Mouse (Mus musculus): ENCODE measurements around the gene Cox10. TPM values are rescaled to one million over a fixed set of nuclear protein-coding genes. Genes with fewer than 3 reads are reported as not detected.

Cox10 gene
- polyA plus RNA-seq, 1 experiment from 2014 or later = 7.0 TPM

GRCm38 (mm10) chr11:64035709-64036108 is 43.6 kb downstream of the Cox10 start:
- H3K79me2 ChIP-seq (ENCODE audit: inconsistent target) = no peaks in the 10 kb centered on the region
- no peak overlapping the region for H3K4me3 ChIP-seq (ENCODE audit: inconsistent target)
- H3K36me3 ChIP-seq (ENCODE audit: inconsistent target) = no peaks in the 10 kb centered on the region
- no peak overlapping the region for H3K27ac ChIP-seq
- 99% methylated on average over 4 of the region's 4 CpGs for WGBS (ENCODE audit: missing documents)

DNA sequence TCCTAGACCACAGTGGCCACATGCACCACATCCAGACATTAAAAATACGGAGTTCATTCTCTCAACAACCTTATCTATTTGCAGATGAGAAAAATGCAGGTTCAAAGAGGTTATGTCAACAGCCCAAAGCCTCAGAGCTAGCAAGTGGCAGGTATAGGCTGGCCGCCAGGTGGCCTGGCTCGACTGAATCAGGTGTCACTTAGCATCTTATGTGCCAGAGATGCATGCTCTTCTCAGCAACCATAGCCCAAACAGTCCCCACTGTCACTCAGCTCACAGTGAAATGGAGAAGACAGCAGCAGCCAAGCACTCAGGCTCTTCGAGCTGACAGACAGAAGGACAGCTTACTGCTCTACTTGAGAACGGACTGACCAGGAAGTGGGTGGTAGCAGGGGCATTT is 44.6 kb downstream of the Cox10 start:
- Histone ChIP-seq H3K27ac (no peak overlapping the region), H3K4me3 (ENCODE audit: inconsistent target) (no peak overlapping the region), H3K36me3 (ENCODE audit: inconsistent target) (no peaks in the 10 kb centered on the region), H3K79me2 (ENCODE audit: inconsistent target) (no peaks in the 10 kb centered on the region)
- 91% methylated on average over 5 of the region's 5 CpGs for WGBS (ENCODE audit: missing documents)

GRCm38 (mm10) chr11:64027423-64027822 is 51.8 kb downstream of the Cox10 start:
- H3K79me2 ChIP-seq (ENCODE audit: inconsistent target) = no peaks in the 10 kb centered on the region
- no peaks in the 10 kb centered on the region for H3K36me3 ChIP-seq (ENCODE audit: inconsistent target)
- 96% methylated on average over 8 of the region's 8 CpGs for WGBS (ENCODE audit: missing documents)

GRCm38 (mm10) chr11:64025843-64026242 is 53.4 kb downstream of the Cox10 start:
- no peaks in the 10 kb centered on the region for H3K36me3 ChIP-seq (ENCODE audit: inconsistent target)
- 94% methylated on average over 4 of the region's 4 CpGs for WGBS (ENCODE audit: missing documents)
- no peaks in the 10 kb centered on the region for H3K79me2 ChIP-seq (ENCODE audit: inconsistent target)
- no peak overlapping the region for H3K4me3 ChIP-seq (ENCODE audit: inconsistent target)
- H3K27ac ChIP-seq = no peak overlapping the region

More at GRCm38 (mm10) chr11:64027423-64027822, 51.8 kb downstream of the Cox10 start:
- Histone ChIP-seq H3K27ac (no peak overlapping the region), H3K4me3 (ENCODE audit: inconsistent target) (no peak overlapping the region)

DNA sequence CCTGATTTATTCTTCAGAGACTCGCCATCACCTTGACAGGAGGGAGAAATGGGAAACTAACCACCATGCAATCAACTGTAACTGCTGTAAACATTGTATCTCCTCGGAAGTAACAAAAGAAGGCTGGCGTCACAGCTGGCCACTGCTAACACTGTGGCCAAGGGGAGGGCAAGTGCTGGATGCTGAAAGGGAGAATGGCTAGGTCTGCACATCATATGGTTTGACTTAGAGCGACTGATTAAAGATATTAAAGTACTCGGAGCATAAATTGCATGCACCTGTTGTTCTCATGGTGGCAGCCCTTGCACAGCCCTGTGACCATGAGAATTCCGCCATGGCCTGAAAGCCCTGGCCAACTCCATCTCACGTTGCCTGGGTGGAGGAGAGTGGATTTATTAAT is 54.7 kb downstream of the Cox10 start:
- WGBS (ENCODE audit: missing documents) = 91% methylated on average over 7 of the region's 7 CpGs
- no peaks in the 10 kb centered on the region for H3K36me3 ChIP-seq (ENCODE audit: inconsistent target)
- no peak overlapping the region for H3K4me3 ChIP-seq (ENCODE audit: inconsistent target)
- H3K27ac ChIP-seq = no peak overlapping the region
- H3K79me2 ChIP-seq (ENCODE audit: inconsistent target) = no peaks in the 10 kb centered on the region

DNA sequence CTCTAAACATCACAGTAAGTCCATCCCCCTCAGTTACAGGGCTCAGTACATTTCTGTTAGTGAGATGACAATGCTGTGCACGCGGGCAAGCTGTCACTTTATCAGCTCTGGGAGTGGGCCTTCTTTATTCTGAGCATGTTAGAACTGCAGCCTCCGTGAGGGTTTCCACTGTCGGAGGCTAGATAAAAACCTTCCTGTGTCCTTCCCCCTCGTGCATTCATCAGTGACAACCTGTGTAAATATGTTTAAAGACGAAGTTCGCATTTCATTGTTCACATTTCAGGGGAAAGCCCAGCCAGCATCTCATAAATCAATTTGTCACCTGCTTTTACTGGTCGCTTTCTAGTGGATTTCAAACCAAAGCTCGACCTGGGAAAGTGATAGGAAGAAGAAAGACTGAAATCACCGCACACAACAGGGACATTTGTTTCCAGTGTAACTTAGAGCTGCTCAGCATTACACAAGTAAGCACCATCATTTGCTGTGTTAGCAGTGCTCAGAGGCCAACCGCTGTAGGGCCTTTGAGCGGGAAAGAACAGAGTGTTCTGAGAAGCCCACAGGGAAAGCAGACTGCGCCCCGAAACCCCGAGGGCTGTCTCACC is 55.8 kb downstream of the Cox10 start:
- Histone ChIP-seq H3K4me3 (ENCODE audit: inconsistent target) (no peak overlapping the region), H3K27ac (no peak overlapping the region), H3K79me2 (ENCODE audit: inconsistent target) (no peaks in the 10 kb centered on the region), H3K36me3 (ENCODE audit: inconsistent target) (no peaks in the 10 kb centered on the region)
- 89% methylated on average over 15 of the region's 15 CpGs for WGBS (ENCODE audit: missing documents)

DNA sequence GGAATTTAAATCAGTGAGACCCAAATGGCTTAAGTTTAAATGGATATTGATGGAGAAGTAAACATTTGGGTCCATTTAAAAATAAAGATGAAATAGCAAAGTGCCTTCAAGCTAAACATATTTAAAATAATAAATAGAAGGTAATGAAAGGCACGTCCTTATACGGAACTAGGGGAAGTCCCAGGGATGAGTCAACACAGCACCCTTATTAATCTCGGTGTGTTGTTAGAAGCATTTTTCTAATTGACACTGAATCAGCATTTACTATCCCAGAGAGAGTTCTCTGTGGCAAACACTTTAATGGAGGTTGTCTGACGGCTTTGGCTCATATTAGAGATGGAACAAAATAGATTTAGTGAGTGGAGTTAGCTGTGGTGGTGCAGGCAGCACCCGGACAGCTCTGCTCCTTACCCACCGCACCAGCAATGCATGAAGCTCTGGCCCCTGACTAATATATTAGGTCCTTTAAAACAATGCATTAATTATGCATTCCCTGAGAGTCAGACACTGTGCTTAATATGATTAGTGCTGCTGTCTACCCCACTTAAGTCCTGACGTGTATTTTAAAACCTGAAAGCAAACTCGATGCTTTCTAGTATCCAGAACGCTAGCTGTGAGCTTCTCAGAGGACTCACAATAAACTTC is 56.7 kb downstream of the Cox10 start:
- Histone ChIP-seq H3K79me2 (ENCODE audit: inconsistent target) (no peaks in the 10 kb centered on the region), H3K36me3 (ENCODE audit: inconsistent target) (no peaks in the 10 kb centered on the region), H3K27ac (no peak overlapping the region), H3K4me3 (ENCODE audit: inconsistent target) (no peak overlapping the region)
- WGBS (ENCODE audit: missing documents) = 86% methylated on average over 9 of the region's 9 CpGs

DNA sequence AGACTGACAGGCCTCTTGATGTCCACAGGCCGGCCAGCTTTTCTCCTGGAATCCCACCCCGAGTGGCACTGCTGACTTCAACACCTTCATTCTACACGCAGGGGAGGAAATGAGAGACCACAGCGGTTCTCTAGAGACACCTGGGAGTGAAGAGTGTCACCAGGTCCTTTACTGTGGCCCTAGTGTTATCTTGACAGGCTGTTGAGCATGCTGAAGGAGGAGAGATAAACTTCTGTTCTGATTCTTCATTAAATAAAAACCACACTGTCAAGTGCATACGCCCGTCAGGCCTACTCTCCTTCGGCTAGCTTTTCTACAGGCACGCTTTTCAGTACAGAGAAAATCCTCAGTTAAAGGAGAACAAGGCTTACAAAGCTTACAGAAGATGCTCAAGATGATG is 60.0 kb downstream of the Cox10 start:
- Histone ChIP-seq H3K79me2 (ENCODE audit: inconsistent target) (no peaks in the 10 kb centered on the region), H3K4me3 (ENCODE audit: inconsistent target) (no peak overlapping the region), H3K36me3 (ENCODE audit: inconsistent target) (no peaks in the 10 kb centered on the region), H3K27ac (no peak overlapping the region)
- 88% methylated on average over 8 of the region's 8 CpGs for WGBS (ENCODE audit: missing documents)

DNA sequence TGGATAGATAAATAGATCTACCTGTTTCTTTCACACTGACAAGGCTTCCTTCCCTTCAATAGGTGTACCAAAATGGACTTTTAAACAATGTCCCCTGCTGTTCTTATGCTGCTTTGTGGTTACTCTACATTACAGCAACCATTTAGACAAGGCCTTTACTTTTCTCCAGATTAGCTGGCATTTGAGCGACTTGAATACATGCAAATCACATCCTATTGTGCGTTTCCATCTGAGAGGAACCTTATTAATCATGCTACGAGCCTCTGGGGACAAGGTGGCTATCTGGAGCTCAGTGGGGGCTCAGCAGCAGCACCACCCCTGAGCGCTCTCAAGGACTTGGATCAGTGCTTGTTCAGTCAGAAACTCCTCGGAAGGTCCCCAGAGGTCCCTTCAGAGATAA is 61.1 kb downstream of the Cox10 start:
- 95% methylated on average over 5 of the region's 5 CpGs for WGBS (ENCODE audit: missing documents)
- no peak overlapping the region for H3K4me3 ChIP-seq (ENCODE audit: inconsistent target)
- H3K79me2 ChIP-seq (ENCODE audit: inconsistent target) = no peaks in the 10 kb centered on the region
- H3K36me3 ChIP-seq (ENCODE audit: inconsistent target) = no peaks in the 10 kb centered on the region
- no peak overlapping the region for H3K27ac ChIP-seq

GRCm38 (mm10) chr11:64015309-64015708 is 64.0 kb downstream of the Cox10 start:
- WGBS (ENCODE audit: missing documents) = 39% methylated on average over 6 of the region's 6 CpGs
- H3K27ac ChIP-seq = no peak overlapping the region
- H3K4me3 ChIP-seq (ENCODE audit: inconsistent target) = no peak overlapping the region
- no peaks in the 10 kb centered on the region for H3K79me2 ChIP-seq (ENCODE audit: inconsistent target)
- H3K36me3 ChIP-seq (ENCODE audit: inconsistent target) = no peaks in the 10 kb centered on the region

DNA sequence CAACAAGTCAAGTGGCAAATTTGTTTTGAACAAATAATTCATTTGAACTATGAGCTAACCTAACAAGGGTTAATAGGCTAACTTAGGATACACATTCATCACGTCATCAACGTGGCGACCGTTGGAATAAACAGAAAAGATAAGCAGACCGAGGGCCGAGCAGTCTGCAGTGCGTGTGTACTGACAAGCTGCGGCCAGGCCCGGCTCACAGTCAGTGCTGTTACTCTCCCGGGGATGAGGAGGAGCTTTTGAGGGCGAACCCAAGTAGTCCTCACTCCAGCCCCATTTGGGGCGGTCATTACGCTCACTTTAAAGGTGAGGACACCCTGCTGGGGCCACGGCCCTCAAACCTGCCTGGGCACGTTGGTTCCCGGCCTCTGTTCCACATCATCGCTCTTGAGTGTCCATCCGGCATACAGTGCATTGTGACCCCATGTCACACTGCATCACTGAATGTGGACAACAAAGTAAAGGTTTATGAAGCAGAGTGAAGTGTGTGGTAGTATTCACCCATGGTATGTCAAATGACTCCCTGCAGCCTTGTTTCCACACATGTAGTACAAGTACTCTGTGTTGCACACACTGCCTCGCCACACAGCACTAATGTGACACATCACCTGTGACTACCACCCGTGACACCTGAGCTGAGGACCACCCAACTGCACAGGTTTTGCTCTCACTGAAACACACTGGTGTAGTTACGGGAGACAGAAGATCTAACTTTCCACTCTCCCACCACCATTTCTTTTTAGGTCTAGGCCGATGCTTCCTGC is 68.4 kb downstream of the Cox10 start:
- WGBS (ENCODE audit: missing documents) = 94% methylated on average over 20 of the region's 22 CpGs

DNA sequence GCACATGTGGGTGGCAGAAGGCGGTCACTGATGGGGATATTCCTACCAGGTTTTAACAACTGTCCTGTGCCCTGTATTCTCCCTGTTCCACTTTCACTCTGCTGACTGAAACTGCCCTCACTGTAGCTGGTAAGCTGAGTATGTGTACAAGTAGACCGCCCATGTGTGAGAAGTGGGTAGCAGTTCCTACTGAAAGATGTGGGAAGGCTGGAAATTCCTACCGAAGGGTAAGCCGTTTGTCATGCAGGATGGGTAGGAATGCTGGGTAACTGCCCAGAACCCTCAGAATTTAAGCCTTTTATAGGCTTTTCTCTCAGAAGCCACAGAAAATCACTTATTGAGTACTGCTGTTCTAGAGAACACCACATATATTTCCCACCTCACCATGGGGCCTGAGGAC is 75.1 kb downstream of the Cox10 start:
- Histone ChIP-seq H3K4me3 (ENCODE audit: inconsistent target) (no peak overlapping the region), H3K79me2 (ENCODE audit: inconsistent target) (no peaks in the 10 kb centered on the region), H3K27ac (no peak overlapping the region), H3K36me3 (ENCODE audit: inconsistent target) (no peaks in the 10 kb centered on the region)
- 97% methylated on average over 4 of the region's 4 CpGs for whole genome bisulfite sequencing (ENCODE audit: missing documents)

More for the DNA sequence above, 68.4 kb downstream of the Cox10 start:
- H3K36me3 ChIP-seq (ENCODE audit: inconsistent target) = no peaks in the 10 kb centered on the region
- no peaks in the 10 kb centered on the region for H3K79me2 ChIP-seq (ENCODE audit: inconsistent target)
- no peak overlapping the region for H3K4me3 ChIP-seq (ENCODE audit: inconsistent target)
- H3K27ac ChIP-seq = no peak overlapping the region

DNA sequence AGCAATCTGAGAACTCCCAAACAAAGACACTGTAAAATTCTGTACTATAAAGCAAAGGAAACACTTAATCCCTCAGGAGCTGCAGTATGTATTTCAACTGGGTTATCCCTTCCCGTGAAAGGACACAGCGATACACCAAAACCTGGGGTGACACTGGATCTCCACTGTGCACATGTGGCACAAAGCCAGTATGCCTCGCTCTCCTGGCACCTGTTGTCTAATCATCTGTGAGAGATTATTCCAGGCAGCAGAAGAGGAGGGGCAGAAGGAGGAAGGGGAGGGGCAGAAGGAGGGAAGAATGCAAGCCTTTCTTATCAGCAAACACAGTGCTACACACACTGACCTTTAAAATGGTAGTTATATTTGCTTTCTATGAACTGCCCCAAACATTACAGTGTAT is 75.8 kb downstream of the Cox10 start:
- Histone ChIP-seq H3K27ac (no peak overlapping the region), H3K36me3 (ENCODE audit: inconsistent target) (no peaks in the 10 kb centered on the region), H3K4me3 (ENCODE audit: inconsistent target) (no peak overlapping the region), H3K79me2 (ENCODE audit: inconsistent target) (no peaks in the 10 kb centered on the region)
- 95% methylated on average over 3 of the region's 3 CpGs for WGBS (ENCODE audit: missing documents)

DNA sequence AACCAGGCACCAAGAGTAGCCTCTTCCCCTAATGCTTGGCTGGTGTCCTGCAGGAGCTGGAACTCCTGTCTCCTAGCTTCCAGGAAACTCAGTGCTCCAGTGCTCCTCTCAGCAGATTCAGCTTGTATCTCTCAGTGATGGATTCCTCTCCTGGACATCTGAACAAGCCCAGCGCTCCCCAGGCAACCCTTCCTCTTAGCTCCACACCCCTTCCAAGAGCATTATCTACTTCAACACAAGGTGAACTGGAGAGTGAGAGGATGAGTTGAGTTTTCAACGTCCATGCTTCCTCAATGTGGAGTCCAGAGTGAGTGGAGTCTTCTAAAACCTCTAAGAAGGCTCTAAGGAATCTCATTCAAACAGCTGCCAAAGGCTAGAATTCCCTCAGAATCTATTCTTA is 76.6 kb downstream of the Cox10 start:
- 88% methylated on average over 2 of the region's 2 CpGs for WGBS (ENCODE audit: missing documents)

GRCm38 (mm10) chr11:64001111-64001510 is 78.2 kb downstream of the Cox10 start:
- H3K27ac ChIP-seq = no peak overlapping the region
- no peak overlapping the region for H3K4me3 ChIP-seq (ENCODE audit: inconsistent target)
- WGBS (ENCODE audit: missing documents) = 96% methylated on average over 2 of the region's 2 CpGs
- no peaks in the 10 kb centered on the region for H3K36me3 ChIP-seq (ENCODE audit: inconsistent target)
- no peaks in the 10 kb centered on the region for H3K79me2 ChIP-seq (ENCODE audit: inconsistent target)

More for the DNA sequence above, 76.6 kb downstream of the Cox10 start:
- Histone ChIP-seq H3K79me2 (ENCODE audit: inconsistent target) (no peaks in the 10 kb centered on the region), H3K4me3 (ENCODE audit: inconsistent target) (no peak overlapping the region), H3K36me3 (ENCODE audit: inconsistent target) (no peaks in the 10 kb centered on the region), H3K27ac (no peak overlapping the region)

Data from macrophage (primary cell).